Mouse (Mus musculus): ENCODE measurements around the gene Pdia4.
"Not testable (repeated sequence)": the region's sequence is repeated elsewhere in the genome, so short reads cannot be mapped to it uniquely, and the experiment has no call there.

- TF ChIP-seq POLR2A (IDR thresholded peaks at IDR 0.05; ENCODE audit: control insufficient read depth, low read depth, low read length); CTCF (IDR thresholded peaks at IDR 0.05; ENCODE audit: control insufficient read depth, insufficient read depth, insufficient replicate concordance, low read depth, low read length): not testable (repeated sequence)
Measured at GRCm38 (mm10) chr6:47757849-47758248, 55.4 kb downstream of the Pdia4 start.

Data from testis, adult 2 months (tissue).